In genomic region chr12:113001133-113001474, GRCm38 (mm10) we compare ENCODE assay signal across 8 mouse cellular contexts. TPM values are rescaled to one million over a fixed set of nuclear protein-coding genes. Genes with fewer than 3 reads are reported as not detected.
DNase-seq lines count a peak whose midpoint lies in the region; ATAC-seq and TF ChIP-seq lines count a peak whose summit lies in the region.

No protein-coding gene starts in this region.

- no peak for TF ChIP-seq CTCF in liver, adult 2 months (IDR thresholded peaks at IDR 0.05; ENCODE audit: low read depth, low read length)

- no peak; the same call in 1 of the 2 replicates for TF ChIP-seq POLR2A in liver, adult 2 months (IDR thresholded peaks at IDR 0.05; ENCODE audit: extremely low read depth, insufficient read depth, low read length)

- peak overlapping the region; percentile 82 for H3K4me2 ChIP-seq in embryonic facial prominence, embryonic 13.5 days
- H3K4me2 ChIP-seq in limb, embryonic 11.5 days (ENCODE audit: low read depth, severe bottlenecking): peak overlapping the region; percentile 58
- peak overlapping the region; percentile 85 for H3K4me2 ChIP-seq in neural tube, embryonic 15.5 days

- ATAC-seq in embryonic facial prominence, embryonic 13.5 days (ENCODE audit: insufficient number of reproducible peaks, insufficient read depth, low FRiP score, low TSS enrichment, low read depth): no peak; the same call in 1 of the 2 replicates
- no peak for ATAC-seq in limb, embryonic 11.5 days (ENCODE audit: insufficient number of reproducible peaks, low FRiP score, low TSS enrichment, low read depth)
- ATAC-seq in neural tube, embryonic 15.5 days (ENCODE audit: low FRiP score): peak; percentile 45; the same call in 1 of the 2 replicates
- ATAC-seq in cerebellum, adult (ENCODE audit: insufficient number of reproducible peaks, low FRiP score, low TSS enrichment): no peak

- WGBS in liver, adult 2 months: 3% methylated on average over 5 of the region's 5 CpGs
- WGBS in embryonic facial prominence, embryonic 13.5 days: 3% methylated on average over 5 of the region's 5 CpGs
- WGBS in limb, embryonic 11.5 days: 2% methylated on average over 5 of the region's 5 CpGs
- WGBS in neural tube, embryonic 15.5 days: 9% methylated on average over 5 of the region's 5 CpGs

- peaks cover 6% of the 10 kb centered on the region for H3K4me1 ChIP-seq in liver, adult 2 months (ENCODE audit: control insufficient read depth, insufficient read depth, low read length)
- peaks cover 21% of the 10 kb centered on the region for H3K4me1 ChIP-seq in embryonic facial prominence, embryonic 13.5 days
- peaks cover 14% of the 10 kb centered on the region for H3K4me1 ChIP-seq in limb, embryonic 11.5 days (ENCODE audit: control insufficient read depth, insufficient read depth, low read length)
- peaks cover 29% of the 10 kb centered on the region for H3K4me1 ChIP-seq in neural tube, embryonic 15.5 days

- H3K36me3 ChIP-seq in liver, adult 2 months (ENCODE audit: control insufficient read depth, insufficient read depth, low read length): no peaks in the 10 kb centered on the region
- H3K36me3 ChIP-seq in embryonic facial prominence, embryonic 13.5 days: peaks cover 10% of the 10 kb centered on the region
- no peaks in the 10 kb centered on the region for H3K36me3 ChIP-seq in limb, embryonic 11.5 days (ENCODE audit: control insufficient read depth, insufficient read depth, low read length)
- no peaks in the 10 kb centered on the region for H3K36me3 ChIP-seq in neural tube, embryonic 15.5 days

- H3K27ac ChIP-seq in liver, adult 2 months (replicated peaks; ENCODE audit: insufficient read depth, low read depth, low read length): peak overlapping the region; percentile 80
- peak overlapping the region; percentile 95 for H3K27ac ChIP-seq in embryonic facial prominence, embryonic 13.5 days
- H3K27ac ChIP-seq in limb, embryonic 11.5 days (replicated peaks; ENCODE audit: low read depth, low read length): peak overlapping the region; percentile 85
- H3K27ac ChIP-seq in neural tube, embryonic 15.5 days (replicated peaks): peak overlapping the region; percentile 96

- no peaks in the 10 kb centered on the region for H3K9me3 ChIP-seq in embryonic facial prominence, embryonic 13.5 days
- no peaks in the 10 kb centered on the region for H3K9me3 ChIP-seq in limb, embryonic 11.5 days (ENCODE audit: control insufficient read depth, low read length)
- no peaks in the 10 kb centered on the region for H3K9me3 ChIP-seq in neural tube, embryonic 15.5 days (replicated peaks)

- peak overlapping the region; percentile 42 for H3K4me3 ChIP-seq in liver, adult 2 months (ENCODE audit: insufficient read depth, low read depth, low read length)
- H3K4me3 ChIP-seq in embryonic facial prominence, embryonic 13.5 days: peak overlapping the region; percentile 92
- peak overlapping the region; percentile 92 for H3K4me3 ChIP-seq in limb, embryonic 11.5 days (ENCODE audit: low read depth, low read length)
- H3K4me3 ChIP-seq in neural tube, embryonic 15.5 days (replicated peaks): peak overlapping the region; percentile 89

- no peaks in the 10 kb centered on the region for H3K27me3 ChIP-seq in liver, adult 2 months (ENCODE audit: control insufficient read depth, insufficient read depth, low read length)
- no peaks in the 10 kb centered on the region for H3K27me3 ChIP-seq in embryonic facial prominence, embryonic 13.5 days
- no peaks in the 10 kb centered on the region for H3K27me3 ChIP-seq in limb, embryonic 11.5 days (ENCODE audit: control insufficient read depth, insufficient read depth, low read length)
- H3K27me3 ChIP-seq in neural tube, embryonic 15.5 days (replicated peaks): no peaks in the 10 kb centered on the region

- H3K9ac ChIP-seq in liver, adult 2 months (ENCODE audit: low read depth, low read length): peak overlapping the region; percentile 53
- peak overlapping the region; percentile 97 for H3K9ac ChIP-seq in embryonic facial prominence, embryonic 13.5 days
- H3K9ac ChIP-seq in limb, embryonic 11.5 days (ENCODE audit: low read length): peak overlapping the region; percentile 59
- peak overlapping the region; percentile 96 for H3K9ac ChIP-seq in neural tube, embryonic 15.5 days (replicated peaks)

- DNase-seq in liver, adult 2 months (ENCODE audit: extremely low read depth, low read depth, low spot score): no peak
- no peak for DNase-seq in liver
- no peak for DNase-seq in limb, embryonic 11.5 days (ENCODE audit: low spot score)
- DNase-seq in spleen, postnatal 14 days (ENCODE audit: low spot score in 2 of 2): no peak
- DNase-seq in right cerebral cortex, postnatal 25 days: no peak

- H3K79me2 ChIP-seq in liver, adult 2 months (ENCODE audit: control insufficient read depth, insufficient read depth, low read length): peaks cover 24% of the 10 kb centered on the region; the same call in 1 of the 2 replicates

RNA-seq across cellular contexts. Expression of gene Brf1, which starts 0.6 kb away (rescaled TPM):
- total RNA-seq in liver, adult 2 months (2014; rRNA removed): 17.1 and 19.6 TPM in 2 replicates
- polyA plus RNA-seq in liver, adult 2 months (2012; rRNA removed): 26.2 and 31.5 TPM in 2 replicates
- 74.9 and 80.1 TPM in 2 replicates for polyA plus RNA-seq in embryonic facial prominence, embryonic 13.5 days (2015; fragmentation: Nextera tagmentation; extraction: Ambion mirVana)
- 58.8 and 63.0 TPM in 2 replicates for polyA plus RNA-seq in limb, embryonic 11.5 days (2014; fragmentation: Nextera tagmentation; extraction: Ambion mirVana)
- 44.1 and 49.3 TPM in 2 replicates for polyA plus RNA-seq in neural tube, embryonic 15.5 days (2015; fragmentation: Nextera tagmentation; extraction: Ambion mirVana)

RNA-seq across cellular contexts. Expression of gene Pacs2, which starts 13.2 kb away (rescaled TPM):
- 5.2 and 7.5 TPM in 2 replicates for total RNA-seq in liver, adult 2 months (2014; rRNA removed)
- 11.8 and 15.3 TPM in 2 replicates for polyA plus RNA-seq in liver, adult 2 months (2012; rRNA removed)
- 13.3 and 14.2 TPM in 2 replicates for polyA plus RNA-seq in embryonic facial prominence, embryonic 13.5 days (2015; fragmentation: Nextera tagmentation; extraction: Ambion mirVana)
- 11.7 and 13.5 TPM in 2 replicates for polyA plus RNA-seq in limb, embryonic 11.5 days (2014; fragmentation: Nextera tagmentation; extraction: Ambion mirVana)
- 21.9 and 27.6 TPM in 2 replicates for polyA plus RNA-seq in neural tube, embryonic 15.5 days (2015; fragmentation: Nextera tagmentation; extraction: Ambion mirVana)

RNA-seq across cellular contexts. Expression of gene Btbd6, which starts 24.8 kb away (rescaled TPM):
- total RNA-seq in liver, adult 2 months (2014; rRNA removed): 5.2 and 7.9 TPM in 2 replicates
- polyA plus RNA-seq in liver, adult 2 months (2012; rRNA removed): 17.8 and 18.9 TPM in 2 replicates
- 29.3 and 29.5 TPM in 2 replicates for polyA plus RNA-seq in embryonic facial prominence, embryonic 13.5 days (2015; fragmentation: Nextera tagmentation; extraction: Ambion mirVana)
- polyA plus RNA-seq in limb, embryonic 11.5 days (2014; fragmentation: Nextera tagmentation; extraction: Ambion mirVana): 26.4 and 27.4 TPM in 2 replicates
- polyA plus RNA-seq in neural tube, embryonic 15.5 days (2015; fragmentation: Nextera tagmentation; extraction: Ambion mirVana): 46.3 and 50.0 TPM in 2 replicates

RNA-seq across cellular contexts. Expression of gene Nudt14, which starts 59.2 kb away (rescaled TPM):
- total RNA-seq in liver, adult 2 months (2014; rRNA removed): 17.7 and 21.2 TPM in 2 replicates
- 29.3 and 36.3 TPM in 2 replicates for polyA plus RNA-seq in liver, adult 2 months (2012; rRNA removed)
- 83.4 and 103 TPM in 2 replicates for polyA plus RNA-seq in embryonic facial prominence, embryonic 13.5 days (2015; fragmentation: Nextera tagmentation; extraction: Ambion mirVana)
- polyA plus RNA-seq in limb, embryonic 11.5 days (2014; fragmentation: Nextera tagmentation; extraction: Ambion mirVana): 87.9 and 90.1 TPM in 2 replicates
- 62.4 and 66.8 TPM in 2 replicates for polyA plus RNA-seq in neural tube, embryonic 15.5 days (2015; fragmentation: Nextera tagmentation; extraction: Ambion mirVana)

Comparison
In these comparisons a context has a peak if more than half of its experiments do, and no peak if none do; other contexts are left out.
1. H3K4me3 ChIP-seq: peak in every context shown above with its lines; median percentile 92 in embryonic facial prominence, embryonic 13.5 days; 92 in limb, embryonic 11.5 days; 89 in neural tube, embryonic 15.5 days; 42 in liver, adult 2 months.